Mouse (Mus musculus) spleen, adult 2 months (tissue): Measurements from ENCODE around the gene Dusp12. TPM values are rescaled to one million over a fixed set of nuclear protein-coding genes. Genes with fewer than 3 reads are reported as not detected.

Experiments
- DNase-seq, 2 experiments: peaks; one replicate each; pipeline versions ENCODE4 v3.0.0 to v3.0.0-alpha.2; 2012 to 2021; ENCODE audit warnings: low spot score in 2 of 2, low read depth in 1 of 2
- H3K27ac ChIP-seq: fragments of 200-500 bp; 2 replicates; pipeline ENCODE4 v1.5.1; 2012; ENCODE audit warnings: low read length, inconsistent platforms; ENCODE audit not compliant: insufficient read depth
- H3K27me3 ChIP-seq: fragments of 200-500 bp; 2 replicates; pipeline ENCODE4 v1.6.1; 2012; ENCODE audit warnings: mild to moderate bottlenecking, moderate library complexity, low read length, inconsistent platforms; ENCODE audit not compliant: control insufficient read depth, insufficient read depth
- H3K36me3 ChIP-seq: fragments of 200-500 bp; 2 replicates; pipeline ENCODE4 v1.6.1; 2012; ENCODE audit warnings: mild to moderate bottlenecking, low read length, inconsistent platforms; ENCODE audit not compliant: control insufficient read depth, insufficient read depth
- H3K4me1 ChIP-seq: fragments of 200-500 bp; 2 replicates; pipeline ENCODE4 v1.6.1; 2011; ENCODE audit warnings: inconsistent platforms; ENCODE audit not compliant: control insufficient read depth, insufficient read depth, insufficient read length
- H3K4me3 ChIP-seq: fragments of 200-500 bp; 2 replicates; pipeline ENCODE4 v1.5.1; 2011; ENCODE audit warnings: mild to moderate bottlenecking, inconsistent platforms; ENCODE audit not compliant: insufficient read depth, insufficient read length; ENCODE audit errors: extremely low read depth
- CTCF ChIP-seq: fragments of 200-500 bp; IDR thresholded peaks from 2 replicates; pipeline ENCODE4 v1.5.1; 2011; ENCODE audit warnings: mild to moderate bottlenecking, inconsistent platforms; ENCODE audit not compliant: insufficient read depth, insufficient read length, insufficient replicate concordance; ENCODE audit errors: extremely low read depth
- POLR2A ChIP-seq: fragments of 200-500 bp; IDR thresholded peaks from 2 replicates; pipeline ENCODE4 v1.6.1; 2011; ENCODE audit warnings: low read depth, low read length, inconsistent platforms
- WGBS: fragments of 180-500 bp; shearing (Covaris S2); methylation state at CpG from one replicate; pipeline ENCODE4 v1.1.7; 2018; 5-methylcytosine and 5-hydroxymethylcytosine counted together
- polyA plus RNA-seq: library from polyadenylated mRNA; depleted of rRNA; stranded (reverse); fragments of >200 nt; gene quantifications from 2 replicates; pipeline ENCODE4 v1.2.3, GENCODE M21; 2012

Gene Dusp12
- polyA plus RNA-seq, 1 experiment, result 11.0 TPM

DNA sequence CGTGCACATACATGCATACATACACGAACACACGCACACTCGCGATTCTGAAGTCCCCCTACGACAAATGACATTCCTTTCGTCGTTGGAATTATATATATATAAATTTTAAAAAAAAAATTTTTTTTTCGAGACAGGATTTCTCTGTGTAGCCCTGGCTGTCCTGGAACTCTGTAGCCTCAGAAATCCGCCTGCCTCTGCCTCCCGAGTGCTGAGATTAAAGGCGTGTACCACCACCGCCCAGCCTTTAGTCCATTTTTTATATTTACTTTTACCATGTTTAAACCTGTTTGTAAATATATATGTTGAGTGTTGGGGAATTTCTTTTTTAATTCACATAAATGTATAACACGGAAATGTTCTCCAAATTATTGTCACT, 16.4 kb downstream of the Dusp12 start:
- Histone ChIP-seq H3K27ac (no peak overlapping the region), H3K36me3 (no peaks in the 10 kb centered on the region), H3K4me1 (peaks cover 3% of the 10 kb centered on the region; the same call in 1 of the 2 replicates), H3K4me3 (peak overlapping the region; percentile 57; the same call in 1 of the 2 replicates), H3K27me3 (no peaks in the 10 kb centered on the region)
- no peak for DNase-seq
- WGBS, result 15% methylated on average over 14 of the region's 14 CpGs
- no peak for TF ChIP-seq CTCF
- no peak for TF ChIP-seq POLR2A

DNA sequence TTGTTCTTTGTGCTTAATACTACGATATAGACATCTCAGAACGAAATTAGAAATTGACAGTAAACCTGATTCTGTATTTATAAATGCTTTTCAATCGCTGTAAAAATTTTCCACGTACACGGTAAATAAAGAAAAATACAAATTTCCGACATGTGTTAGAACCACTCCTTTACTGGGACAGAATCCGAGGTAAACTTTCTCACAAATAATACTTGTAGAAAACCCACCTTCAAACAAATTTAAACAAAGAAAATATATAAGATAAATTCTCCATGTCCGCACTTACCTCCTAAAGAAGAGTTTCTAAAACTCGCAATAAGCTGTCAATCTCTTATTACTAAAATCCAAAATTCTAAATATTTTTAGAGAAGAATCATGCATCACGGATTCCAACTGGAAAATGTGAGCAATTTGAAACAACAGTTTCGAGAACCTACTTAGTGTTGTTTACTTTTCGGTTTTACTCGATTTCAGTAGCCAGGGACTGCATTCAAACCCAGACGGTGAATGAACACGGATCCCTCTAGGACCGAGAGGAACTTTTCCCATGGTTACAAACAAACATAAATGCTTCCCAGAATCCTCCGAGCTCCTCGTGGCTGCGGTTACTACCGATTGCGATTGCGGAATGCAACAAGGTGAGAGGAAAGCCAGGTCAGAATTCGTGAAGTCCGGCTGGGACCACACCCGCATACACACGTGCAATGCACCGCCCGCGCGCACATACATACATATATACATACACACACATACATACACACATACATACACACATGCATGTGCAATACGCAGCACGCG, 17.0 kb downstream of the Dusp12 start:
- H3K4me1 ChIP-seq, result peaks cover 3% of the 10 kb centered on the region; the same call in 1 of the 2 replicates
- no peak overlapping the region for H3K27ac ChIP-seq
- under 1% methylated on average over 33 of the region's 33 CpGs for WGBS
- H3K36me3 ChIP-seq, result no peaks in the 10 kb centered on the region
- TF ChIP-seq CTCF, result no peak
- TF ChIP-seq POLR2A, result no peak
- H3K4me3 ChIP-seq, result peak overlapping the region; percentile 88
- DNase-seq, result peak in 1 of 2 experiments; percentile 33
- no peaks in the 10 kb centered on the region for H3K27me3 ChIP-seq

DNA sequence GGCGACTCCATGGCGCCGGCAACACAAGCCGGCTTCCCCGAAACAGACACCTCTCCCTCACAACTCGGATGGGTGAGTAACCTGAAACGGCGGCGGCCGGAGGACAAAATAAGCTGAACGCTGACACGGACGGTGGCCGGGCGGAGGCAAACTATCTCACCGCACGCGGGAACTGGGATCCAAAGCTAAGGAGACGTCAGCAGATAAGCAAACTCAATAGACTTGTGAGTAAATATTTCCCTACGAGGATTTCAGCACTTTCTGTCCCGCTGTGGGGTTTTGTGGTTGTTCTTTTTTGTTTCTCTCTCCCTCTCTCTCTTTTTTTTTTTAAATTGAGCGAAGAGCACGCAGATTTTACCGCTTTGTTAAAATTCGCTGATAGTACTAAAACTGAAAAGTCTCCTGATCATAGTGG, 17.6 kb downstream of the Dusp12 start, which contains the start of gene Atf6:
Atf6 (minus strand) TSS at position 81 of the 415 bp plus-strand sequence.
- WGBS, result under 1% methylated on average over 25 of the region's 25 CpGs
- peak within 1 kb of the TSS; percentile 80 for H3K27ac ChIP-seq

DNA sequence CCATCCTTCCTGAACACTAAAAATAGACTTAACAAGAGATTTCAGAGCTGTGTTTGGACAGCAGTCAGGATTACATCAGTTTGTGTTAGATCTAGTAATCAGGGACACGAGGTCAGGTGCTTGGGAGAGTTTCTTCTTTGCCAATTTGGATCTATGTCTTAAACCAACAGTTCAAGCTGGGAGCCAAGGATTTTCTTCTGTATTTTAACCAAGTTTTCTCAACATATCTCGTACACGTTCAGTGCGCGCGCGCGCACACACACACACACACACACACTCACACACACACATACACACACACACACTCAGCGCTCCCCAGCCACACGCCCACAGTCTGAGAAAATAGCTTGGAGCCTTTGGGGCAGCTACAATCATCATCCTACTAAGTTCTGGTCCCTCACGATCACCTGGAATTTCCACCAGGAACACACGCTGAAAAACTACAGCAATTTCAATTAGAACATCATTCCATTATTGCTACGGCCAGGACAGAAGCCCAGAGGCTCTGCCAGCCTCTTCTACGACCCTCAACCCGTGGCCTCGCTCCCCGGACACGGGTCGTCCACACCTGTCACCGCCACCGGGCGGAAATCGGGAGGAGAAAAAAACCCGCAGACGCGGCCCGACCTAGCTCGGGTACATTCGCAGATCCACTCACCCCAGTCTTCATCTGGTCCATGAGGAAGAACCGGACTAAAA, 18.2 kb downstream of the Dusp12 start:
- peak overlapping the region; percentile 80 for H3K27ac ChIP-seq
- no peak for TF ChIP-seq POLR2A
- no peak for TF ChIP-seq CTCF
- no peaks in the 10 kb centered on the region for H3K36me3 ChIP-seq
- no peaks in the 10 kb centered on the region for H3K27me3 ChIP-seq
- DNase-seq, result no peak
- H3K4me3 ChIP-seq, result peak overlapping the region; percentile 88
- H3K4me1 ChIP-seq, result peaks cover 9% of the 10 kb centered on the region; the same call in 1 of the 2 replicates
- WGBS, result 1% methylated on average over 30 of the region's 30 CpGs

More for the DNA sequence above, 17.6 kb downstream of the Dusp12 start, which contains the start of gene Atf6:
- TF ChIP-seq CTCF (no peak), POLR2A (peak; percentile 38)
- H3K27me3 ChIP-seq, result no peaks in the 10 kb centered on the region
- H3K4me1 ChIP-seq, result peaks cover 5% of the 10 kb centered on the region; the same call in 1 of the 2 replicates
- peak; percentile 78 to 88 for DNase-seq
- H3K4me3 ChIP-seq, result peak within 1 kb of the TSS; percentile 88
- H3K36me3 ChIP-seq, result no peaks in the 10 kb centered on the region

DNA sequence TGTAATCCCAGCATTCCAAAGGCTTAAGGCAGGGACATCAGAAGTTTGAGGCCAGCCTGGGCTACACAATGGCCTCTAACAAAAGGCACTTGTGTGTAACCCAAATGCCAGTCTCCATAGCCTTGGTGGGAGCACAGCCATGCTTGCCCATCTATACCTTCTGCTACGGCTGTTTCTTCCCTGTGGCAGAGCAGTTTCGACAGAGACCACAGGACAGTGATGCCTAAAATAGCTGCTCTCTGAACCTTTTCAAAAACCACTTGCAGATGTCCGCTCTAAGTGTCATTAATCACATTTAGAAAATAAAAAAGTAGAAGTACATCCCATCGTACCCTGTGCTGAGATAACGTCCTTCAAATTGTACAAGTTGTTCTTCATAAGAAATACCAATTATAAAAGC, 19.9 kb downstream of the Dusp12 start:
- peak overlapping the region; percentile 19; the same call in 1 of the 2 replicates for H3K27ac ChIP-seq
- DNase-seq, result no peak
- 26% methylated on average over 5 of the region's 5 CpGs for WGBS
- no peaks in the 10 kb centered on the region for H3K36me3 ChIP-seq
- no peak overlapping the region for H3K4me3 ChIP-seq
- H3K27me3 ChIP-seq, result no peaks in the 10 kb centered on the region
- H3K4me1 ChIP-seq, result peaks cover 16% of the 10 kb centered on the region
- no peak for TF ChIP-seq POLR2A
- no peak for TF ChIP-seq CTCF

DNA sequence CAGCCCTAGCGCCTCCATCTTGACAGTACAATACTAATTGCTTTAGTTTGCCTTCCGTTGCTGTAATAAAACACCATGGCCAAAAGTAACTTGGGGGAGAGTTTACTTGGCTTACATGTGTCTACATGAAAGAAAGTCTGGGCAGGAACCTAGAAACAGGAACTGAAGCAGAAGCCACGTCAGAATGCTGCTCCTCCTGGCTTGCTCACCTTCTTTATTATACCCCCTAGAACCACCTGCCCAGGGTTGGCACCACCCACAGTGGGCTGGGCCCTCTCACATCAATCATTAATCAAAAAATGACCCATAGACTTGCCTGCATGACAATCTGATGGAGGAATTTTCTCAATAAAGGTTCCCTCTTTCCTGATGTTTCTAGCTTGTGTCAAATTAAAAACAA, 20.6 kb downstream of the Dusp12 start:
- Histone ChIP-seq H3K27ac (no peak overlapping the region), H3K27me3 (no peaks in the 10 kb centered on the region), H3K4me3 (no peak overlapping the region), H3K4me1 (peaks cover 16% of the 10 kb centered on the region), H3K36me3 (no peaks in the 10 kb centered on the region)
- no peak for DNase-seq
- WGBS, result 61% methylated on average over 3 of the region's 3 CpGs
- TF ChIP-seq CTCF, result no peak
- no peak for TF ChIP-seq POLR2A
